Mouse (Mus musculus) 3T3-L1 (cell line): ENCODE measurements around the gene Mmp9.

Experiments
- DNase-seq: peaks from one replicate; pipeline ENCODE4 v3.0.0-alpha.2; 2015; ENCODE audit warnings: low read depth, low spot score

Mmp9 gene

DNA sequence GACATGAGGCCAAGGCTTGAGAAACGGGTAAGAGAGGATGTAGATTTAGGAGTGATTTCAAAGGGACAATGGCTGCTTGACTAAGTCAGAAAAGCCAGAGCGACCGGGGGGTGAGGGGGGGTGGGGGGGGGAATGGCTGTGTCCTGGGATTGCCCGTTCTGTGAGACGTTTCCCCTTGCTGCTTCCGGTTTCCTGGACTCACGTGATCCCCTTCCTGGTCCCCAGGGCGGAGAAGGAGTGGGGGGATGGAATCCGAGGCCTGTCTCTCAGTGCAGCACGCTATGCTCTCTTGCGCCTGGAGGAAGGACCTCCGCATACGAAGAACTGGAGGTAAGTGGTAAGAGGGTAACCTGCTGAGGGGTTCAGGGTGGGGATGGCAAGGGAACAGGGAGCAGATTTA is 48.2 kb downstream of the Mmp9 start:
- DNase-seq = no peak

DNA sequence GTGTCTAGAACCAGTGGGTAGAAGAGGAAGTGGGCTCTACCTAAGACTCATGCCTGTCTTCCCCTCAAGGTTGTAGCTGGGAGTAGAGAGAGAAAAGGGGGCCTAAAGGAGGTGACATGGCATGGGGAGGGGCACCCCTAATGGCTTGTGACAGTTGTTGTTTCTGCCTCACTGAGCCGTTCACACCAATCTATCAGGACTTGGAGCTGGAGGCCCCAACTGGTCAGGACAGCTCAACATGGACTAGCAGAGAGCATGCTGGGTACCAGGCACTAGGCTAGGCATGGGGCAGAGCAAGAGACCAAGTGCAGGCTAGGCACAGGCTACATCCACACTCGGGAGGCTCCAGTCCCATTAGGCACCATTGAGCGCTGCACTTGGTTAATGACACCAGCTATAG is 50.5 kb downstream of the Mmp9 start:
- DNase-seq = no peak

DNA sequence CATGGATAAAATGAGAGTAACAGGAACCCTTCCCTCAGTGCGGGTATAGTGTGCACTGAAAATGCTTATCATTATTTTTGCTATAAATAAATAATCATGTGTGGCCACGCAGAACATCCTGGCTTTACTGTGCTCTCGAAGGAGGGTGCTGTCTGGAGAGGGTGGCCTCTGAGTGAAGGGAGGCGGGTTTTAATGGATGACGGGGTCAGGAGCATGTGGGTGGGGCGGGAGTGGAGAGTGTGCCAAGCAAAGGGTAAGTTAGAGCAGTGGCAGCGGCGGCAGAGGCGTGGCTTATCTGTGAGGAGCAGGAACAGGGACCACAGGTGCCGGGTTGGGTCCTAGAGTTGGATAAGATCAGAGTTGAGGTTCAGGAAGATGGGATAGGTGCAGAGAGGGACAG is 51.2 kb downstream of the Mmp9 start:
- no peak for DNase-seq

DNA sequence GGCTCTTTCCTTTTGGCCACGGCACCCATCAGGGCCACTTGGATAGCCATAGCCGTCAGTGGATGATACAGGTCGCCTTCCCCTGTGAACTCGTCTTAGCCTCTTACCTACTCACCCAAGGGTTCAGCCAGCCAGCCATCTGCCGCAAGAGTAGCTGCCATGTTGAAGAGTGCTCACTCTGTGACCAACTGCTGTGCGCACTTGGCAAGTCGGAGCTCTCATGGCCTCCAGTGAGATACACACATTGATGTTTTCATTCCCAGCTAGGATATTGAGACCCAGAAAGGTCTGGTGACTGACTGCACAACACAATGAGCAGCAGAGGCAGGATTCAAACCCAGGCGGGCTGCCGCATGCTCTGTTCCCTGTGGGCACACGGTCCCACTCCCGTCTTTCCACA is 53.6 kb downstream of the Mmp9 start:
- no peak for DNase-seq

DNA sequence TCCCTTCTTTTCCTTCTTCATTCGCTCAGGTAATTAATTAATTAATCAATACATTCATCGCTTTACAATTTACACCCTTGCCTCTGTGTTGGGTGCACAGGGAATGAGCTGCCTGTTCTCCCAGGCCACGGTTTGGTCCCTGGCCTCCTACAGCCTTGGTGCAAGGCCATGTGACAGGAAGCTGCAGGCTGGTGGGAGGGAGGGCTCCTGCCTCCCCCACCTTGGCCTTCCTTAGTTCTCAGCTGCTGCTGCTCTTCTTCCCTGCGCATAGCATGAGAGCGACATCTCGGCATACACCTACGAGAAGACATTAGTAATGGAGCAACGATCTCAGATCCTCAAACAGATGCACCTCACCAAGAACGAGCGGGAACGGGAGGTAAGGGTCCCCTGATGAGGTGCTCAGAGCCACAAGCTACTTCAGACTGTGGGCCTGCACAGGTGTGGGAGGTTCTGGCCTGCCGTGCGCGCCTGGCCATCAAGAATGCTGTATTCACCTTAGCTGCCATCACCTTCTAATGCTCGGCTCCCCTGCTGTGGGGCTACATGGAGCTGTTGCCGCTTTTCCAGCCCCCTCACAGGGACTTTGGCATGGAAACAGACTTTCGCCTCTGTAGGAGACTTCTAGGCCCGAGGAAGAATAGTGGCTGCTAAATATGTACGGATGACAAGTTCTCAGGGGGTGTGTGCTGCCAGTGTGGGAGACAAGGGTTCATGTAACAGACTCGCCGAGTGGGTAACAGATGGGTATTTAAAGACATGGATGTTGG is 54.3 kb downstream of the Mmp9 start:
- no peak for DNase-seq

DNA sequence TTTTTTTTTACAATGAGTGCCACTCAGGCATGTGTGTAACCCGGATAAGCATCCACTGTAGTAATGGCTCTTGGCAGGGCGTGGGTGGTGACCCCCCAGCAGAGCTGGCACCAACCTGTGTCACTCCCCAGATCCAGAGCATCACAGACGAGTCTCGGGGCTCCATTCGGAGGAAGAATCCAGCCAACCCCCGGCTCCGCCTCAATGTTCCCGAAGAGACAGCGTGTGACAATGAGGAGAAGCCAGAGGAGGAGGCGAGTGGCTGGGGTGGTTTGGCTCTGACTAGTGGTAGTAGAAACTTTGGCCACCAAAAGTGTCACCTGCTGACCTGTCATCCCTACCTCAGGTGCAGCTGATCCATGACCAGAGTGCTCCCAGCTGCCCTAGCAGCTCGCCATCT is 55.4 kb downstream of the Mmp9 start:
- no peak for DNase-seq

DNA sequence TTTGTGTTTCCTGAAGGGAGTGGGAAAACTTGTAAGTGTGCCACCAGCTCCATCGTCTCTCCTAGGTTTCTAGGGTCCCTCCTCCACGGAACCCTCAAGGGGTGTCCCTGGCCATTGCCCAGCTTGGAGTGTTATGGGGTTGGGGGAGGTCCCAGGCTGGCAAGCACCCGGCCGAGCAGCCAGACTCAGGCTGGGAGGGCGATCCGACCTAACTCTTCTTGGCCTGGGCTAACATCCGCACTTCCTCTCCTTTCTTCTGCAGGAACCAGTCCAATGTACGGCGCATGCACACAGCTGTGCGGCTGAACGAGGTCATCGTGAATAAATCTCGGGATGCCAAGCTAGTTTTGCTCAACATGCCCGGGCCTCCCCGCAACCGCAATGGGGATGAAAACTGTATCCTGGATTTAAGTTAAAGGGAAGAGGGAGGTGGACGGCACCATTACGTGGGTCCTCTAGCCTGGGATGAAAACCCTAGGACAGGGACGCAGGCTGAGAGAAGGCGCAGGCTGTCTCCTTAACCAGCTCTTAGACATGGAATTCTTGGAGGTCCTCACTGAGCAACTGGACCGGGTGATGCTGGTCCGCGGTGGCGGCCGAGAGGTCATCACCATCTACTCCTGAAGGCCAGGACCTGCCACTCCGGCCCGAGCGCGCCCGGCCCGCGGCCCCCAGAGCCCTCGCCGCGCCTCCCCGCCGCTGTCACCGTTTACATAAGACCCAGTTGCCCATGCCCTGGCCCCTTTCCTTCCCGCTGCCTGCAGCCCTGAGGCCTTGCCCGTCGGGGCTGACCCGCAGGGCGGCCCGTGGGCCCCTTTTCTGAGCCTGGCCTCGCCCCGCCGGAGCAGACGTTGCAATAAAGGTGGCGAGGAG is 56.5 kb downstream of the Mmp9 start:
- no peak for DNase-seq

DNA sequence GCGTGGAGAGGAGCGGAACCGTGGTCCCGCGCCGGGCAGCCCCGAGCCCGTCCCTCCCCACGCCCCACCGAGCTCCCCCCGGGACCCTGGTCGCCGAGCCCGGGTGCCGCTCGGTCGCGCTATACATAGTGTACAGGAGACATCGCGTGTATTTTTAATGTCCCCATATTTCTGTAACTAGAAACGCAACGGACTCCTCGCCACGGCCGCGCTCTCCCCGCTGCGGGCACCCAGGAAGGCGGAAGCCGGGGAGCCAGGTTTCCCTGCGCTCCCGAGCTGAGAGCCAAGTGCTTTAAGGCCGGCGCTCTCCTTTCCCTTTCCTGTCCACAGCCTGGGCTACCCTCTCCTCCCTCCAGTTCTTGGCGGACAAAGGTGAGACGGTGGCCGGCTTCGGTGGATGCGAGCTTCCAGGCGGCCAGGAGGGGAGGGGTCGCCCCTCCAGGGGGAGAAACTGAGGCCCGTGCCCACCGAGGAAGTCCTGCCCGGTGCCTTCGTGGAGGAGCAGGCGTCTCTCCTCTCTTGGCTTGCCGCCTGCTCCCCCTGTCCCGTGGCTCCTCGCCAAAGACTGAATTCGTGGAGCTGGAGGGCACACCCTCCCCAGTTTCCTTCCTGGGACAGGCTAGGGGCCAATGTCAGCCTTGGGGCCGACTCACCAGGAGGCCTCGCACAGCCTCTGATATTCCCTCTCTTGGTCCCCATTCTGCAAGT is 57.3 kb downstream of the Mmp9 start:
- no peak for DNase-seq

DNA sequence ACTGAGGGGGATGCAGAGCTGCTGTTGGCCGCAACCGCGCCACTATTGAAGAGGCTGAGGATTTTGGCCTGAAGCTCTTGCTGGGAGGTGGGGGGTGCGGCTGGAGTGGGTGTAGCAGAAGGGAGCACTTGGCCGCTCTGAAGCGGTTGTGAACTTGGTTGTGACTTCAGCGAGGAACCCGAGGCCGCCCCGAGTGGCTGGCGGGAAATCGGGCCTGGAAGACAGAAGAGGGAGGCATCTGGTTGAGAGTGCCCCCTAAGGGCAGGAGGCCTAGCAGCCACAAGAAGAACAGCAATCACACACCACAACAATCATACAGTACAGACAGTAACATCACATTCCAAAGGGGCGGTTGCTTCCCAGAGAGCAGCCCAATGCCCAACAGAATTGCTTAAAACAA is 61.4 kb downstream of the Mmp9 start:
- DNase-seq = no peak

DNA sequence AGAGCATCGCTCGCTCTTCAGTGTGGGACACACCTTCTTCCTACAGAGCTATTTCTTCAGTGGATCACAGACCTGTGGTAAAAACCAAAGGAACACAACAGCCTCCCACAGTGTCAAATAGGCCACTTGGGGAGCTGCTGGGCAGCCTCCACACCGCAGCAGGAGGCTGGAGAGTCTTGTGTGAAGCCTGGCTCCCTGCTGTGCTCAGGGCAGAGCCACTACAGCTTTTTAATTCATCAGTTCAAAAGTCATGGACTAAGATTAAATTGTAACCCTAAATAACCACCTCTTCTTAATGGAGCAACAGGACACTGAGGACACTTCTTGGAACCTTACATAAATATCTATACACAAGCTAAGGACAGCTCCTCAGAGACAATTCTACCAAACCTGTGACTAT is 62.5 kb downstream of the Mmp9 start:
- DNase-seq = no peak

DNA sequence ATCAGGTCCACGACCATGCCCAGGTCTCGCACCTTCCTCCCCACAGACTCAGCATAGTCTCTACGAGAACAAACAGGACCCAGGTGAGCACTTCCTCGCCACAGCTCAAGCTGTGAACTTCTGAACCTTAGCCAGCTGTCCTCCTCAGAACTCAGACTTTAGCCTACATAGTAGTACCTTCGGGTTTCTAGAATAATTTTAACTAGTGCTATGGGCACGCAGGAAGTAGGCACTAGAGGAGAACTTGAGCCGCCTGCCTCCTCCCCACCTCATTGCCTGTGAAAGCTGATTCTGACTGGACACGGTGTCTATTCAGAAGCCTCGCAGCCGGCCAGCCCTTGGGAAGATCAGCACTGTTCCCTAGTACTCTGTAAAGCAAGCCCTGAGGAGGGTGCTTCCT is 63.7 kb downstream of the Mmp9 start:
- no peak for DNase-seq
